Mouse (Mus musculus) testis, postnatal 14 days (tissue): Measurements from ENCODE around the gene Mecp2.

Experiments used
- DNase-seq: peaks from one replicate; pipeline ENCODE4 v3.0.0; 2021; ENCODE audit warnings: low spot score

The Mecp2 gene

DNA sequence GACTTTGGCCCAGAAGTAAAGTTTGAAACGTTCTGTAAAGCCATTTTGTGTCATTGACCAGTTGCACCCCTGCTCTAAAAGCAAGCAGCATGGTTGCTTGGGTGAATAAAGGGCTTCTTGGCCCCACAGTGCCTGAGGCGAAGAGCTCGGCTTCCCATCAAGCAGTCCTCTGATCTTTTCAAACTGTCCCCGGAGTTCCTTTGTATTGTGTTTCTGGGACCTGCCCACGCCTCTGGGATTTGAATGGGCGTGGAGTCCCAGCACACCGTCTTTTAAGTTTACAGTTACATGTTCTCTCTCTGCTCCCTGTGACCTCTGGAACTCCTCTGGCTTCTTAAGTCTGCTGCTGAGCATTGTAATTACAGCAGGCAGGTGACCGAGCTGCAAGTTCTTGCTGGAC lies 127.1 kb downstream of the Mecp2 start:
- no peak for DNase-seq

DNA sequence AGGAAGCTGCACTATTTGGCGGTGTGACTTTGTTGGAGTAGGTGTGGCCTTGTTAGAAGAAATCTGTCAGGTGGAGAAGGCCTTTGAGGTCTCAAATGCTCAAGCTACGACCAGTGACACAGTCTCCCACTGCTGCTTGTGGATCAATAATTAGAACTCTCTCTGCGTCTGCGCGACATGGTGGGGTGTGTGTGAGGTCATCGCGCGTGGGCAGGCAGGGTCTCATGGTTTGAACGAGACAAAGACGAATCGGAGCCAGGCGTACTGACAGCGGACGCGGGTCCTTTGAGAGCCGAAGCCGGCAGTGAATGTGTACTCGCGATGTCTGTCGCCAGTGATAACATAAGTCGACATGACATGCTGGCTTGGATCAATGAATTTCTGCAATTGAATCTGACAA lies 128.8 kb downstream of the Mecp2 start:
- DNase-seq, result no peak

DNA sequence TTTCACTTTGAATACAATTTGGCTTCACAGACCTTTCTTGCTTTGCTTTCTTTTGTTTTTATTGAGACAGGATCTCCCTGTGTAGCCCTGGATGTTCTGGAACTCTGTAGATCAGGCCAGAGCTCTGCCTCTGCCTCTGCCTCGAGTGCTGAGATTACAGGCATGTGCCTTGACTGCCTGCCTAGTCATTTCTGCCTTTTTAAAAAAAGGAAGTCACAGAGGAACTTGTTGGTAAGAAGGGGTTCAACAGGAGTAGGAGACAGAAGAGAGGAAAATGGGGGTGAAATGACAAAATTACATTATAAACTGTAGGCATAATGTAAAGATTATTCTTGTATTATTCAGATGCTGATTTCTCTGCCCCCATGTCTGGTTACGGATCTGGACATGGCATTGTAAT lies 131.5 kb downstream of the Mecp2 start:
- no peak for DNase-seq

DNA sequence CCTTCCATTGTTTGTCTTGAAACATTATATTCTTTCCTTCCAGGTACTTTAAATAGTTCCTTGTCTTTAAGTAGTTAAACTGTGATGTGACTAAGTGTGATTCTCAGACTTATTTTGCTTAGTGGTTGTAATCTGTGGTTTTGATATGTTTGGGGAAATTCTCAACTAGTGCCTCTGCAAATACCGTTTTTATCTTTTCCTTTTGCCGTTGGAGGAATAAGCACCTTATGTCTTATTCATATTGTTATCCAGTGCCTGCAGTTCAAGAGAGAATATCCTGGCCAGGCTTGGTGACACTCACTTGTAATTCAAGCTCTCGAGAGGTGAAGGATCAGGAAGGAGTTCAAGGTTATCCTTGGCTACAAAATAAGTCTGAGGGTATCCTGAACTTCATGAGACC lies 134.1 kb downstream of the Mecp2 start:
- no peak for DNase-seq

DNA sequence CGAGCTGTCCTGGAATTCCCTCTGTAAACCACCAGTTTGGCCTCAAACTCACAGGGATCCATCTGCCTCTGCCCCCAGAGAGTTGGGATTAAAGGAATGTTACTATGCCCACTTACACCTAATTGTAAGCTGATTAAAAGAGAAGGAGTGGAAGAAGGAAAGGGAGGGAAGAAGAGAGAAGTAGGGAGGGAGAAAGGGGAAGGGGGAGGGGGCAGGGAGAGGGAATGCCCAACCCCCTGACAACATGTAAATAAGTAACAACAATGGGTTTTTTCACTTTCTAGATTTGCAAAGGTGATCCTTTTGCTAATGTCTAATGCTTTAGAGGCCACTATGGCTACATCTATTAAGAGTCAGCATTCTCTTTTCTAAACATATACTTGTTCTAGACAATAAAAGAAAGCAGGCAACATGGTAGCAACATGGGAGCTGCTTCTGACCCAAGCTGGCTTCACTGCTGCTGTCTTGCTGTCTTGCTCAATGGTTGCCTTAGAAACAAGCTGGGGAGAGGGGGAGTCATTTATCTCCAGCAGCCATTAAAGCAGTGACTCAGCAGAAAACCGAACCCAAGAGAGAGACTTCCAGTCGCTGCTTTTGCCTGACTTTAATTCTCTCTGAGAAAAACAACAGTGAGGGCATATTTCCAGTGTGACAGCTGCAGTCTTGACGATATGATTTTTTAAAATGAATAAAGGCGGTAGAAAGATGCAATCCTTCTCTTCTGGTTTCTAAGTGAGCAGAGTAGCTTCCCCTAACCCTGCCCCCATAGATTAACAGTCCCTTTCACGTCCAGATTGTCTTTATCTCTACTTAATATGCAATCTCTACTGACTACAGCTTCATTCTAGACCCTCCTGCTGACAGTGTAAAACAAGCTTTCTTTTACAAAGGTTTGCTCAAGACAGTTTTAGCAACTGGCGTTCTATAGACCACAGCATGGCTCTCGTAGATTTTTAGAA lies 136.0 kb downstream of the Mecp2 start:
- DNase-seq, result peak; percentile 60

GRCm38 (mm10) chrX:73977783-73978182 lies 157.4 kb downstream of the Mecp2 start:
- no peak for DNase-seq
